Mouse (Mus musculus) embryonic fibroblast, embryonic 13.5 days (primary cell): Measurements from ENCODE around the gene Klhl3.

ENCODE experiments used
- CTCF ChIP-seq: IDR thresholded peaks from 2 replicates; pipeline ENCODE4 v1.5.1; 2011; ENCODE audit warnings: mild to moderate bottlenecking, control low read depth, low read length, moderate library complexity, borderline replicate concordance; ENCODE audit not compliant: insufficient read depth
- POLR2A ChIP-seq: IDR thresholded peaks from 2 replicates; pipeline ENCODE4 v1.6.1; 2011; ENCODE audit warnings: low read depth, mild to moderate bottlenecking, control low read depth, low read length, moderate library complexity

DNA sequence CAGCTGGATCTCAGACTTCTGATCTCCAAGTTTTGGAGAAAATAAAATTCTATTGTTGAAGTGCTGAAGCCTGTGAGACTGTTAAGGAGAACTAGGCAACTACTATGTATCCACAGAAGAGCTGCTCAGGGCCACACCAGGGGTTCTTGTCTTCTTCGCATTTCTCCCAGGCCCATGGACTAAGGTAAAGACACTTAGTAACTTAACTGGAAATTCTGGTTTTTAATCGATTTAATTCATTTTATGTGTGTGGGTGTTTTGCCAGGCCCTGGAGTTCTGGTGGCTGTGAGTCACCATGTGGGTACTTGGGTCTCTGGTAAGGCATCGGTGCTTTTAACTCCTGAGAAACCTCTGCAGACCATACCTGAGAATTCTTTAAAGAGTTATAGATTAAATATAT lies 36.2 kb upstream of the Klhl3 start:
- TF ChIP-seq CTCF (no peak), POLR2A (no peak)
